Mouse (Mus musculus) urinary bladder, adult 18-20 months (tissue): ENCODE results near the gene Trim6.
"Not testable (repeated sequence)": the region's sequence is repeated elsewhere in the genome, so short reads cannot be mapped to it uniquely, and the experiment has no call there.

Experiments
- DNase-seq, 2 experiments: peaks; one replicate each; pipeline ENCODE4 v3.0.0; 2022; ENCODE audit warnings: low spot score in 2 of 2, mixed read lengths in 2 of 2

The Trim6 gene

DNA sequence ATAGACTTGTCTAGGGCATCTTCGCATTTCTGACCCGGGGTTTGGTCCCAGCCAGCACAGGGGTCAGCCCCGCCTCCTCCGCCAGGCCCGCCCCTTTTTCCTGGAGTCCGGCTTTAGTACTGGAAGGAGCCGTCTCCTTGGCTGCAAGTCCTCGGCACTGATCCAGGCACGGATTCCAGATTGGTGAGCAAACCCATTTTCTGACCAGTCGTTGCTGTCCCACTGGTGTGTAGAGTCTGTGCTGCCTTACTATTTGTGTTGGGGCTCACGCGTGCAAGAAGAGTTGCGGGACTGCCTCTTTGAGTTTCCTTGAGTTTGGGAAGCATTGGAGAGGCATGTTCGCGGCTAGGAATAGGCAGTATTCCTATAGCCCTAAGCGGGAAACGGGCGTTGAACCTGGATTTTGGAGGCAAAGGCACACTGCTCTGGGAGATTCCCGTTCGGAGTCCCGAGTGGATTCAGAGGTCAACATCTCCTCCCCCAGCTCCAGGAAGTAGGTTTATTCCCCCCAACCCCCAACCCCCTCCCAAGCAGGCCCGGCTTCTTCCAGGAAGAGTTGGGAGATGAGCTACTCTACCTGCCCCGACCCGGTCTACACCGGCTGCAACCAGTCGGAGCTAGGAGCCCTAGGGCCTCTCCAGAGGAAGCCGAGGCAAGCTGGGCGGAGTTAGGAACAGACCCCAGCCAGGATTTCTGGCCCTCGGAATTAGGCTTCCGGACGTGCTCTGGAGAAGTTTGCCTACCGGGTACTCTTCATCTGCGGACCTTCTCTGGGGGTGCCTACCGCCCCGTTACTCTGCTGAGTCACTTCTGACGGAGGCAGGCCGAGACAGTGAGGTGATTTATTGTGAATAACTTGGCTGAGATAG lies at the start of gene Trim6:
Gene Trim6 (plus strand): TSS at position 93 of the 869 bp plus-strand sequence.
- DNase-seq = peak; percentile 30 to 68

DNA sequence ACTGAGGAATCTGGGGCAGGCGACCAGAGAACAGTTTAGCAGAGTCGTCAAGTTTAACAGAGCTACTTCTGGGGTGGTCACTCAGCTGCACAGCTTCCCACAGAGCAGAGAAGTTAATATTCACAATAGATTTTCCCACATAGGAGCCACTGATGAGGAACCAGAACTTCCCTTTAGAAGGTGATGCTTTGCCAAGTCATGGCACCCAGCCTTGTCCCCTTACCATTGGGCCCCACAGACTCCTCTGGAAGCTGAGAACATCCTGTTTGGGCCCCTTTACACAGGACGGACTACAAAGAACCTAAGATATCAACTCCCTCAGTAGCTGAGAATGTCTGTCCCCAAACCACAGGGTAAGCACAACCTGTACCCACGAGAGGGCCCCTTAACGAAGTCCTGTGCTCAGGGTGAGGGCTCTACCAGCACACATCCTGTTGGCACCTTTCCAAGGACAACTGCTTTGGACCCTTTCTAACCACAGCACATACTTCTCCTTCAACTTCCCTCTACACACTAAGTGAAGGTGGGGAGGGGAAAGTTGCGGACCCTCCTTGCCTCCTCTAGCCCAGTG lies 48.9 kb upstream of the Trim6 start:
- DNase-seq = no peak

DNA sequence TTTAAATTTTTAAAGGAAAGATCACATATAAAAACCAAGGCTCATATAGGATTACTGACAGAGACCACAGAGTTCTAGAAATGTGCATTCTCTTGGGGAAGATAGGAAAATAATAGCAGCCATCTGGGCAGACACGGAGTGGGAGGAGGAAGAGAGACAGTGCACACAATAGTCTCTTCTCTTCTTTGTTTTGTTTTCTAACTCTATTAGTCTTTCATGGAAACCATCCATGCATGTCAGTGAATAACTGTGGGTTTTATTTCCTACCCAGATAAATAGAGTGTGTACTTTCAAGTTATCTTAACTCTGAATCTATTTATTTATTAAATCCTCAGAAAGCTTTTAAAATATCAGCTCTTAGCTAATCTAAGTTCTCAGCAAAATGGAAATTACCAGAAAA lies 43.5 kb upstream of the Trim6 start:
- DNase-seq = no peak

DNA sequence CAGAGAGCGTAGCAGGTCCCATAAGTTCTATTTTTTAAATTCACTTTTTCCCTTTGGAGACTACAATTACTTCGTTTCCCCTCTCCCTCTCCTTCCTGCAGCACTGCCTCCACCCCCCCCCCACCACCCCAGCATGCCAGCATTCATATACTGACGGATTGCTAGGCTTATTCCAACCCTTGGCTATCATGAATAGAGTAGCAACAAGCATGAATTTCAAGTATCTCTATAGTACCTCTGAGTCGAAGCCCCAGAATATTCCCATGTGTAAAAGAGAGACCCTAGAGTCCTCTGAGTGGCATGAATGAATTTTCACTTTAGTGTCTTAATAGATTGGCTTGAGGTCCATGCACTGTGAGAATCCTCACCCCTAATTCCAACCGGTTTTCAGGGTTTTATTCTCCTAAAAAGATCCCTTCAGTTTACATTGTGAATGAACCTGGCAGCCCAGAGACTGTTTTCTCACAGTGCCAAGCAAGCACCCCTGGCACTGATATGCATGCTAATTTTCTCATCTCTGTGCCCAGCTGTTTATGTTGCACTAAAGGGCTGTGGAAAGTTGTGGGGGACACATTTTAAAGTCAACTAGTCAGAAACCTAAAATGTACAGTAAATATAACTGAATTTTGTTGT lies 40.1 kb upstream of the Trim6 start:
- no peak for DNase-seq

DNA sequence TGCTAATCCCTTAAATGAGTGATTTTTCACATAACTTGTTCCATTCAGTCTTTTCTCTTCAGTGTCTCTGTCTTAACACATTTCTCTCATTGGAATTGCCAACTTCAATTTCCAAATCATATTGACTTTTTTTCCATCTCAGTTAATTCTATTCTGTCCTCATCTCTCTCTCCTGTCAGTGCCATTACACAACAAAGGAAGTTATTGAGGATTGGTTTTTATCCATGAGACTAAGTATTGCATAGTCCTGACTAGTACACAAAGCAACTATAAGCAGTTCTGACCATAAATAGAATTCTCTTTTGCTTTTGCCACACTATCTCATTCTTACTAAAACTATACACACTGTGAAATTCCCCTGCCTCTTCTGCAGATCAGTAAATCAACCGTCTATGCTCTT lies 39.5 kb upstream of the Trim6 start:
- no peak for DNase-seq

DNA sequence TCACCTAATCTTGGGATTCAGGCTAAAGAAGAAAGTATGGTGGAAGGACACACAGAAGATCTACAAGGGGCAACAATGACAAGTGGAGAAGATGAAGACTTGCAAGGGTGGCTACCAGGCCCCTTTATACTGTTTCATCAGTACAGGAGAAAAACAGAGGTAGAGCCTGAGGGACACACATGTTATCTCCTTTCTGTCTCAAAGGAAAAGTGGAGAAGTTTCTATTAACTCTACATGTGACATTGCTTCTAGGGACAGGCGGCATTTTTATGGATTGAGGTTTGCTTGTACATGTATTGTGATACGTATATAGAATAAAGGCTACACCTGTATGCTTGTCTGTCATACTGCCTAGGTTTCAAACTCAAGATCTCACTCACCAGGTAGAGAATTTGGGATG lies 35.3 kb upstream of the Trim6 start, which contains the start of gene Olfr648:
Gene Olfr648 (minus strand): TSS at position 101 of the 400 bp plus-strand sequence.
- DNase-seq = no peak

DNA sequence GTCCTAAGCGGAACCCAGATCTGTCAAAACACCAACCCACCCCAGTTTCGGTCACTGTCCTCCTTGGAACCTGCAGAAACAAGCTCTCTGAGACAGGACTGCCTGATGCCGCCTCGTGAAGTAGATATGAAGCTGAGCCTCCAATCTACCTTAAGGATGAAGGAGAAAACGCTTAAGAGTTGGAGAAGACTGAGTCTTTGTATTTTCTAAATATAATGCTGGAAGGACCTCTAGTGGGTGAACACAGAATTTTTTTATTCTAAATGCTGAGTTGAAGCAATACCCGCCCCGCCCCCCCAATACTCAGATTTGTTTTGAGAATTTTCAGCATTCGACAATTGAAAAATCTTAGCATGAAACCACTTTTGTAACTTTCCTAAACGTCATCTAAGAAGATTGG lies 27.3 kb upstream of the Trim6 start:
- no peak for DNase-seq

DNA sequence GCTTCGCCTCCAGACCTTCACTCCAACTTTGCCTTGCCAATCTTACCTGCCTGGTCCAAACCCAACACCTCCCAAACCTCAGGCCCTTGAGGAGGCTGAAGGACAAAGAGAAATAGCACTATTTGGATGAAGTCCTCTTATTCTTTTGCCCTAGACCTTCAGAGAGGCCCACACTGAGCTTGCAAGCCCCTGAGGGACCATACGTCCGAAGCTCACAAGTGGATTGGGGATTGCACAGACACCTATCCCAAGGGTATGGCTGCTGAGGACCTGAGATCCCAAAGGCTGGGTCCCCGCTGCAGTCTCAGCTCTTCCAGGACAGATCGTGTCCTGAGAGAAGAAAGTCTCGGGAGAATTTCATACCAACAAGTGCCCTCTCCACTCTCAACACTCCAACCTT lies 22.7 kb upstream of the Trim6 start, which contains the start of gene Olfr649:
Gene Olfr649 (minus strand): TSS at position 101 of the 400 bp plus-strand sequence.
- no peak for DNase-seq

DNA sequence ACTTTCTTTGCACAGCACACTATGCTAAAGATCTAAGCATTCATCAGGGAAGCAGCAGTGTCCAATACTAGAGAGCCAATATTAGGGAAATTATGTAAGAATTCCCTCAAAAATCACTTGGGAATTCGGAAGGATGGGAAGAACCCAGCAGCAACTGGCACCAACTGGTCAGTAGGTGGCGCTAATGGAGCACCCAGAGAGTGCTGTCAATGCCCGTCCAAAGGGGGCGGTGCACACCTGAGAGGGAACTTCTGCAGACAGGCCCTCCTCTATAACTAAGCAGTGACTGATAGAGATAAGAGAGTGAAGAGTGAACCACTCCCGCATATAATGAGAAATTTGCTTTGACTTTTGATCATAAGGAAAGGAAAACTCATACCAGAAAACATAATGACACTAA lies 18.8 kb upstream of the Trim6 start:
- DNase-seq = peak; percentile 47 to 59

DNA sequence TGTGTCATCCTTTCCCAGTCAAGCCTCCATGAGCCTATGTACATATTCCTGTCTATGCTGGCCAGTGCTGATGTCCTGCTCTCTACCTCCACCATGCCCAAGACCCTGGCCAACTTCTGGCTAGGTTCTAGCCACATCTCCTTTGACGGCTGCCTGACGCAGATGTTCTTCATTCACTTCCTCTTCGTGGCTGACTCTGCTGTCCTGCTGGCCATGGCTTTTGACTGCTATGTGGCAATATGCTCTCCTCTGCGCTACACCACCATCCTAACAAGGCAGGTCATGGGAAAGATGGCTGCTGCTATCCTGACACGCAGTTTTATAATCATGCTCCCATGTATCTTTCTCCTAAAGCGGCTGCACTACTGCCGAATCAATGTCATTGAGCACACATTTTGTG lies 12.4 kb upstream of the Trim6 start:
- no peak for DNase-seq

DNA sequence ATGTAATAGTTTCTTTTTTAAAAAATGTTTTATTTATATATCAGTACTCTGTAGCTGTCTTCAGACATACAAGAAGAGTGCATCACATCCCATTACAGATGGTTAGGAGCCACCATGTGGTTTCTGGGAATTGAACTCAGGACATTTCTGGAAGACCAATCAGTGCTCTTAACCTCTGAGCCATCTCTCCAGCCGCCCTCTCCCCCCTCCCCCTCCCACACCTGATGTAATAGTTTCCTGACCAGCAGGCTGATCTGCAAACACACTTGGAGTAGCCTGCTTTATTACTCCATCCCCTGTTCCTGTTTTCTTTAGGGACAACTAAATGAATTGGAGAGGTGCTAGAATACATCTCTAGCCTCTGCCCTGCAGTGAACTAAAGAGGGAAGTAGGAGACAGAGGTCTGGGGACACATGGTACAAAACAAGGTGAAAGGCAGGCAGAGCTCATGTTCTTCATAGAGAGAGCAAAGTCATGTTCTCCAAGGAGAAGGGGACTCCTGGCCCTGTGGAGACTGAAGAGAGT lies 2.5 kb upstream of the Trim6 start:
- no peak for DNase-seq

DNA sequence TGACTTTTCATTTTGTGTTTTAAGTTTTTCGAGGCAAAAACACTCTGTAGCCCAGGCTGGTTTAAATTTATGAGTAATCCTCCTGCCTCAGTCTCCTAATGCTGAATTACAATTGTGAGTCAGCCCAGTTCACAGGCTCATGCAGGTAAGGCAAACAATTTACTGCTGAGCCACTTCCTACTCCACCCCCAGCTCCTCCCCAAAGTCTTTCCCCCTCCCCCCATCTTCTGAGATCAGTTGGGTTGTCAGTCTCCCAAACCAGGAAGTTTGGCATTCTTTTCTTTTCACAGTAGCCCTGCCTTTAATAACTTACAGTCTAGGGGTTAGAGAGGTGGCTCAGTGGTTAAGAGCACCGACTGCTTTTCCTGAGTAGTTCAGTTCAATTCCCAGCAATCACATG lies 712 bp upstream of the Trim6 start:
- no peak for DNase-seq

DNA sequence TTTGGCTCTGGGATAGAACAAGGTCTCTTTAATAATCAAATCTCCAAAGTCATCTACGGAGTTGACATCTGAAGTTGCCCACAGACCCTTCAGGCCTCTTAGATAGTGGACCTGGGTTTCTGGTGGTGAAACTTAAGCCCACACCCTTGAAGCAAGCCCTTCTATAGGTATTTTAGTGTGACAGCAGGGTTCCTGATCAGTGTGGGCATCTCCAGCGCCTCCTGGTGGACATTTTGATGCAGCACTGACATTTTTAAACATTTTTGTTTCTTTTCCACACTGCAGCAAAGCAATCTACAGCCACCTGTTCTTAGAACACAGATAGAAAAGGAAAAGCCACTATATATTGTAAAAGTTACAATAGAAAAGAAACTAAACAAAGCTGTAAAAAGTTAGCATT lies 12.6 kb downstream of the Trim6 start:
- DNase-seq = peak in 1 of 2 experiments; percentile 14

DNA sequence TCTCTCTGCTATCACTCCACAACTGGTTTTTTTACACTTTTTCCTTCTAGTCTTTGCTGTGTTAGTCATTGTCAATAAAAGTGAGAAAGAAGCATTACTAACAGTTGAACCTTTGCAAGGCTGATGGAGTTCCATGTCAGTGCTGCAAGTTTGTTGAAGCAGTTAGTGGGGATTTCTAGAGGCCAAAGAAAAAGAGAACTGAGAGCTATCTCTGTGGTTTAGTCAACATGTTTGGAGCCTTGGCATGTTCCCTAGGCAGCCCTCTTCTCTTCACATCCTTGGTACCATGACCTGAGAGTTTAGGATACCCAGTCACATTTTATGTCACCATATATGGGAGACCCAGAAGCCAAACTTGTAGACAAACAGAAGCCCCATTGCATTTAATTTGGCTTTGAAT lies 22.3 kb downstream of the Trim6 start:
- DNase-seq = no peak

DNA sequence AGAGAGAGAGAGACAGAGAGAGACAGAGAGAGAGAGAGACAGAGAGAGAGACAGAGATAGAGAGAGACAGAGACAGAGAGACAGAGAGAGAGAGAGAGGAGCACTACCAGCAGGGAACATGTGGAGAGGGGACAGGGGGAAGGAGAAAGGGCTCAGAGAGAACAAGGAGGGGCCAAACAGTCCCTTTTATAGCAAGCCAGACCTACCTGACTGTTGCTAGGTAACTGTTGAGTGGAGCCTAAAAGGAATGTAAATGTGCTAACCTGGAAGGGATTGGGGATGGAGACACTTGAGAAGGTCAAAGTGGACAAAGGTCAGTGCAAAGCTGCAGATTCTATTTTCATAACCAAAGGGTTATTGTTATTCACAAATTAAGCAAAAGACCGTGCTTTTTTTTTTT lies 25.0 kb downstream of the Trim6 start:
- DNase-seq = no peak

DNA sequence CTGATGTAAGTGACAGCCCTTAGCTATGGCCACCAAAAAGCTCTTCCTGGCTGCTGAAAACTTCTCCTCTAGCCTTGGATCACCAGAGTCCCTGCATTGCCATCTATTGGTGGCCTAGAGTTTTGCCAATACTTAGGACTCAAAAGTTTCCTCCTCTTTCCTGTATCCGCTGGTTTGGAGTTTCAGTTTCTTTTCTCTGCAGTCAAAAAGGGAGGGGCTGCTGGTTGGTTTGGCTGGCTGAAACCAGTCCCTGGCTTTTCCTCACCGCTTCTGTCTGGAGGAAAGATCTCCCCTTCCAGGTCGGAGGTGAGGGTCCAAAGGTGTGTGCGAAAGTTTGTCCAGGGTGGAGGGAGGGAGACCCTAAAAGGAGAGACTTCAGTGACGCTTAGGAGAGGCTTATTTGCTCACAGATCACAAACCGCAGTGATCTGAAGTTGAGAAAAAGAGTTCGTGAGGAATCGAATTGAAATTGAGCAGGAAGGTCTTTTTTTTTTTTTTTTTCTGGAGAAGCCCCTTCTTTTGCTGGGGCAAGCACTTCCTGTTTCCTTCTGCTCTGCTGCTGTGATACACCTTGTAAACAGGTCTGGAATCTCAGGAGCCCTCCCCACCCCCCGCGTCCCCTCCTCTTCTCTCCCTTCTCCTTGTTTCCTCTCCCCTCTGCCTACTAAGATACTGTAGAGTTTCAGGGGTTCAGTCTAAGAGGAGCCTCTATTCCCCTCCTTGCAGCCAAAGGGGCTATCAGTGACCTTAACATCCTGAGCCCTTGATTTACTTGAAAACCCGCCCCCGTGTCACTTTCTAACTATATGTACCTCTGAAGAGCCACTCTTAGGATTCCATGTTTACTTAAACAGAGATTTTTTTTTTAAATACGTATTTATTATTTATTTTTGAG lies 25.9 kb downstream of the Trim6 start, which contains the start of gene Trim34a:
Gene Trim34a (plus strand): TSS at position 171 of the 895 bp plus-strand sequence.
- DNase-seq = peak; percentile 42 to 45

DNA sequence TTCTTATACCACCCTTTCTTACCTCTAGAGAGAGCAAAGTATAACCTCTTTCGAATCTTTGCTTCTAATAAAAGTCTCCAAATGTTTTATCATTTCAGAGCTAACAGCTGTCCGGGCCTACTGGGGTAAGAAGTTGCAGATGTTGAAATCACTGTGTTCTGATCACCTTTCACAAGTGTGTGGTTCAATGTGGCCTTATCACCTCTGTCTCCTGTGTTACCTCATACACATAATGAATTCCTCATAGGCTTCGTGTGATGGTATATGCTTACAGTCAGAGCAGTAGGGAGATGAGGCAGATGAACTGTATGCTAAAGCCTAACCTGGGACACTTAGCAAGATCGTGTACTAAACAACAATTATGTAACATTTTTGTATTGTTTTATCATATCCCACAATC lies 41.8 kb downstream of the Trim6 start:
- not testable (repeated sequence) for DNase-seq

DNA sequence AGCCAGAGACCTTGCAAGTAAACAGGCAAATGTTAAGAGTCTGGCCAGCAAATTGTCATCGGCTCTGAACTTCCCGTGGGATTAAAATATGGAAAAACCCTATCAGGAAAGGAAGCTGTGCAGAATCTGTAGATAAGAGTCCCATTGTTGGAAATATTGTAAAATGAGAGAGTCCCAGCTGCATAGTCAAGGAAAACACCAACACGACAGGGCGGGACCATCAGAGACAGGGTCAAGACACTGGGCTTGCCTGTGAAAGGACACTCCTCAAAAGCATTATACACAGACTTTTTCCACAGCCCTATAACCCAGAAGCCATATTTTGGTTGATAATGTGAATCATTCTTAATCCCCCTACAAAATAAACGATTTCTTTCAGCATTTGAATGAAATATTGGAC lies 46.7 kb downstream of the Trim6 start:
- DNase-seq = not testable (repeated sequence)

DNA sequence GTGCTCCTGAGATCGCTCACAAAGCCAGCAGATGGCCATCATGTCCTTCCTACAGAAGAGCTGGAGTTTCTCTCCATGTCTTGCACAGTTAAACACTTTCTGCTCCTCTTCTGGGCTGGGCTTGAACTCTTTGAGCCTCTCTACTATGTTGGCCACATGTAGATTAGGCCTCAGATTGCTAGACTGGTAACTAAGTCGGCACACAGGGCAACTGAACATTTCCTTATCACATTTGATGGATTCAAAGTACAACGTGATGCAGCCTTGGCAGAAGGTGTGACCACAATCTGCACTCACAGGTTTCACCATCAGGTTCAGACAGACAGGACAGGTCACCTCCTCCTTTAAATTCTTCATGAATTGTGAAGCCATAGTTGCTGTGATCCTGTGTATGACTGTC lies 60.8 kb downstream of the Trim6 start:
- not testable (repeated sequence) for DNase-seq
